Mouse (Mus musculus): Measurements from ENCODE around the gene Med8. TPM values are rescaled to one million over a fixed set of nuclear protein-coding genes. Genes with fewer than 3 reads are reported as not detected.

Gene Med8
- polyA plus RNA-seq, 1 experiment from 2014 or later, result 73.2 TPM

- peaks cover 45% of the 10 kb centered on the region for H3K4me1 ChIP-seq
- H3K27ac ChIP-seq (replicated peaks), result peak within 1 kb of the TSS; percentile 95
- H3K9me3 ChIP-seq, result no peaks in the 10 kb centered on the region
- H3K9ac ChIP-seq, result peak within 1 kb of the TSS; percentile 93
- H3K36me3 ChIP-seq, result peaks cover 40% of the 10 kb centered on the region
- peak; percentile 87 for ATAC-seq (ENCODE audit: extremely low read depth, insufficient number of reproducible peaks, low FRiP score, low TSS enrichment)
- H3K4me3 ChIP-seq, result peak within 1 kb of the TSS; percentile 85
- H3K27me3 ChIP-seq (replicated peaks), result no peaks in the 10 kb centered on the region
- under 1% methylated on average over 67 of the region's 67 CpGs for WGBS
- peak within 1 kb of the TSS; percentile 97 for H3K4me2 ChIP-seq
Observed at GRCm38 (mm10) chr4:118436820-118437603, 27.9 kb downstream of the Med8 start, which contains the start of gene Cdc20. TSS of gene Cdc20 (minus strand) at chr4:118437352.

- WGBS, result 6% methylated on average over 12 of the region's 12 CpGs
- H3K9ac ChIP-seq, result peak overlapping the region; percentile 84
- H3K36me3 ChIP-seq, result peaks cover 32% of the 10 kb centered on the region
- peak overlapping the region; percentile 85 for H3K4me3 ChIP-seq
- H3K4me2 ChIP-seq, result peak overlapping the region; percentile 97
- peak overlapping the region; percentile 95 for H3K27ac ChIP-seq (replicated peaks)
- no peak for ATAC-seq (ENCODE audit: extremely low read depth, insufficient number of reproducible peaks, low FRiP score, low TSS enrichment)
- no peaks in the 10 kb centered on the region for H3K9me3 ChIP-seq
- no peaks in the 10 kb centered on the region for H3K27me3 ChIP-seq (replicated peaks)
- peaks cover 40% of the 10 kb centered on the region for H3K4me1 ChIP-seq
Observed at GRCm38 (mm10) chr4:118437829-118438253, 28.7 kb downstream of the Med8 start.

GRCm38 (mm10) chr4:118445088-118445487 is 36.0 kb downstream of the Med8 start:
- 71% methylated on average over 10 of the region's 10 CpGs for WGBS
- H3K27me3 ChIP-seq (replicated peaks), result peaks cover 9% of the 10 kb centered on the region; the same call in 1 of the 2 replicates

GRCm38 (mm10) chr4:118445781-118446414 is 36.8 kb downstream of the Med8 start:
- 24% methylated on average over 18 of the region's 18 CpGs for WGBS
- 0 out of 2 replicates have a peak, but pooled peaks have one; percentile 46 for ATAC-seq (ENCODE audit: extremely low read depth, insufficient number of reproducible peaks, low FRiP score, low TSS enrichment)

More at GRCm38 (mm10) chr4:118445088-118445487, 36.0 kb downstream of the Med8 start:
- Histone ChIP-seq H3K9ac (no peak overlapping the region), H3K4me1 (peaks cover 10% of the 10 kb centered on the region), H3K4me3 (no peak overlapping the region), H3K36me3 (no peaks in the 10 kb centered on the region), H3K27ac (replicated peaks) (no peak overlapping the region), H3K9me3 (no peaks in the 10 kb centered on the region), H3K4me2 (no peak overlapping the region)
- ATAC-seq (ENCODE audit: extremely low read depth, insufficient number of reproducible peaks, low FRiP score, low TSS enrichment), result no peak

GRCm38 (mm10) chr4:118446415-118447153 is 37.4 kb downstream of the Med8 start:
- peak overlapping the region; percentile 49 for H3K4me3 ChIP-seq
- no peak for ATAC-seq (ENCODE audit: extremely low read depth, insufficient number of reproducible peaks, low FRiP score, low TSS enrichment)
- no peaks in the 10 kb centered on the region for H3K36me3 ChIP-seq
- peak overlapping the region; percentile 76 for H3K4me2 ChIP-seq
- H3K9me3 ChIP-seq, result no peaks in the 10 kb centered on the region
- WGBS, result 32% methylated on average over 24 of the region's 24 CpGs
- H3K9ac ChIP-seq, result peak overlapping the region; percentile 71
- H3K27ac ChIP-seq (replicated peaks), result no peak overlapping the region
- peaks cover 19% of the 10 kb centered on the region for H3K27me3 ChIP-seq (replicated peaks)
- H3K4me1 ChIP-seq, result peaks cover 10% of the 10 kb centered on the region

More at GRCm38 (mm10) chr4:118445781-118446414, 36.8 kb downstream of the Med8 start:
- H3K27me3 ChIP-seq (replicated peaks), result peaks cover 17% of the 10 kb centered on the region
- H3K4me1 ChIP-seq, result peaks cover 10% of the 10 kb centered on the region
- H3K9me3 ChIP-seq, result no peaks in the 10 kb centered on the region
- H3K4me3 ChIP-seq, result peak overlapping the region; percentile 49
- no peak overlapping the region for H3K27ac ChIP-seq (replicated peaks)
- peak overlapping the region; percentile 71 for H3K9ac ChIP-seq
- peak overlapping the region; percentile 76 for H3K4me2 ChIP-seq
- no peaks in the 10 kb centered on the region for H3K36me3 ChIP-seq

GRCm38 (mm10) chr4:118457345-118457975 is 48.3 kb downstream of the Med8 start, which contains the start of gene Mpl:
TSS of gene Mpl (minus strand) at chr4:118457513.
- H3K4me3 ChIP-seq, result no peak within 1 kb of the TSS
- H3K9me3 ChIP-seq, result no peaks in the 10 kb centered on the region
- 53% methylated on average over 9 of the region's 9 CpGs for WGBS
- no peak within 1 kb of the TSS for H3K9ac ChIP-seq
- H3K27me3 ChIP-seq (replicated peaks), result no peaks in the 10 kb centered on the region
- no peak within 1 kb of the TSS for H3K27ac ChIP-seq (replicated peaks)
- ATAC-seq (ENCODE audit: extremely low read depth, insufficient number of reproducible peaks, low FRiP score, low TSS enrichment), result no peak
- H3K4me1 ChIP-seq, result no peaks in the 10 kb centered on the region; the same call in 1 of the 2 replicates
- H3K4me2 ChIP-seq, result no peak within 1 kb of the TSS
- H3K36me3 ChIP-seq, result no peaks in the 10 kb centered on the region

GRCm38 (mm10) chr4:118464956-118465355 is 55.8 kb downstream of the Med8 start:
- no peaks in the 10 kb centered on the region for H3K27me3 ChIP-seq (replicated peaks)
- no peak for ATAC-seq (ENCODE audit: extremely low read depth, insufficient number of reproducible peaks, low FRiP score, low TSS enrichment)
- H3K36me3 ChIP-seq, result no peaks in the 10 kb centered on the region
- 0 out of 2 replicates have a peak overlapping the region, but pooled peaks have one; percentile 36 for H3K27ac ChIP-seq (replicated peaks)
- WGBS, result 67% methylated on average over 3 of the region's 3 CpGs
- peaks cover 12% of the 10 kb centered on the region for H3K4me1 ChIP-seq
- H3K9ac ChIP-seq, result 0 out of 2 replicates have a peak overlapping the region, but pooled peaks have one; percentile 8
- no peaks in the 10 kb centered on the region for H3K9me3 ChIP-seq
- no peak overlapping the region for H3K4me2 ChIP-seq
- no peak overlapping the region for H3K4me3 ChIP-seq

Other genes with a start within 250 kb of the Med8 start
- gene Kdm4a, start 229.3 kb upstream of the Med8 start, polyA plus RNA-seq (2015; fragmentation: Nextera tagmentation; extraction: Ambion mirVana), result 21.2 and 24.4 TPM in 2 replicates
- 24.0 and 26.9 TPM in 2 replicates for gene Ptprf, start 117.9 kb upstream of the Med8 start, polyA plus RNA-seq (2015; fragmentation: Nextera tagmentation; extraction: Ambion mirVana)
- gene Szt2, start 64 bp upstream of the Med8 start, polyA plus RNA-seq (2015; fragmentation: Nextera tagmentation; extraction: Ambion mirVana), result 4.1 and 4.4 TPM in 2 replicates
- 56.4 and 63.2 TPM in 2 replicates for gene Elovl1, start 18.8 kb downstream of the Med8 start, polyA plus RNA-seq (2015; fragmentation: Nextera tagmentation; extraction: Ambion mirVana)
- gene Cdc20, start 28.0 kb downstream of the Med8 start, polyA plus RNA-seq (2015; fragmentation: Nextera tagmentation; extraction: Ambion mirVana), result 171 and 186 TPM in 2 replicates
- 2.1 and 2.2 TPM in 2 replicates for gene Mpl, start 48.2 kb downstream of the Med8 start, polyA plus RNA-seq (2015; fragmentation: Nextera tagmentation; extraction: Ambion mirVana)
- gene Tie1, start 80.7 kb downstream of the Med8 start, polyA plus RNA-seq (2015; fragmentation: Nextera tagmentation; extraction: Ambion mirVana), result 57.7 and 61.1 TPM in 2 replicates
- gene 2610528J11Rik, start 117.7 kb downstream of the Med8 start, polyA plus RNA-seq (2015; fragmentation: Nextera tagmentation; extraction: Ambion mirVana), result 0.36 and 0.75 TPM in 2 replicates
- 0.24 and 0.43 TPM in 2 replicates for gene Tmem125, start 134.7 kb downstream of the Med8 start, polyA plus RNA-seq (2015; fragmentation: Nextera tagmentation; extraction: Ambion mirVana)
- gene Cfap57, start 211.4 kb downstream of the Med8 start, polyA plus RNA-seq (2015; fragmentation: Nextera tagmentation; extraction: Ambion mirVana), result 0.31 and 0.53 TPM in 2 replicates
- gene Ebna1bp2, start 211.5 kb downstream of the Med8 start, polyA plus RNA-seq (2015; fragmentation: Nextera tagmentation; extraction: Ambion mirVana), result 76.0 and 78.9 TPM in 2 replicates
- not detected in 2 replicates for gene Olfr62, start 249.6 kb downstream of the Med8 start, polyA plus RNA-seq (2015; fragmentation: Nextera tagmentation; extraction: Ambion mirVana)

Data from heart, embryonic 13.5 days (tissue).